Mouse (Mus musculus) liver, adult 2 months (tissue): ENCODE data around the gene Scyl3. TPM values are rescaled to one million over a fixed set of nuclear protein-coding genes. Genes with fewer than 3 reads are reported as not detected.

ENCODE experiments used
- DNase-seq: peaks from one replicate; pipeline ENCODE4 v3.0.0-alpha.2; 2011; ENCODE audit warnings: low read depth, low spot score; ENCODE audit errors: extremely low read depth
- H3K27ac ChIP-seq: fragments of 200-500 bp; replicated peaks from 2 replicates; pipeline ENCODE4 v1.5.1; 2012; ENCODE audit warnings: low read depth, mild to moderate bottlenecking, control low read depth, inconsistent platforms, low read length; ENCODE audit not compliant: insufficient read depth
- H3K27me3 ChIP-seq: fragments of 200-500 bp; 2 replicates; pipeline ENCODE4 v1.6.1; 2012; ENCODE audit warnings: mild to moderate bottlenecking, moderate library complexity, low read length, inconsistent platforms; ENCODE audit not compliant: control insufficient read depth, insufficient read depth
- H3K36me3 ChIP-seq: fragments of 200-500 bp; 2 replicates; pipeline ENCODE4 v1.6.1; 2012; ENCODE audit warnings: low read length, inconsistent platforms; ENCODE audit not compliant: control insufficient read depth, insufficient read depth
- H3K4me1 ChIP-seq: fragments of 200-500 bp; 2 replicates; pipeline ENCODE4 v1.6.1; 2011; ENCODE audit warnings: low read length; ENCODE audit not compliant: control insufficient read depth, insufficient read depth
- H3K4me3 ChIP-seq: fragments of 200-500 bp; 2 replicates; pipeline ENCODE4 v1.5.1; 2011; ENCODE audit warnings: low read depth, mild to moderate bottlenecking, control low read depth, low read length, moderate library complexity; ENCODE audit not compliant: insufficient read depth
- H3K79me2 ChIP-seq: fragments of 200-500 bp; 2 replicates; pipeline ENCODE4 v1.6.1; 2012; ENCODE audit warnings: inconsistent platforms, mild to moderate bottlenecking, low read length, moderate library complexity; ENCODE audit not compliant: control insufficient read depth, insufficient read depth
- H3K9ac ChIP-seq: fragments of 200-500 bp; 2 replicates; pipeline ENCODE4 v1.6.1; 2012; ENCODE audit warnings: low read depth, mild to moderate bottlenecking, control low read depth, inconsistent platforms, low read length
- CTCF ChIP-seq: fragments of 200-500 bp; IDR thresholded peaks from 2 replicates; pipeline ENCODE4 v1.5.1; 2011; ENCODE audit warnings: low read depth, low read length, control low read depth
- POLR2A ChIP-seq: fragments of 200-500 bp; IDR thresholded peaks from 2 replicates; pipeline ENCODE4 v1.6.1; 2011; ENCODE audit warnings: low read length, control low read depth; ENCODE audit not compliant: insufficient read depth; ENCODE audit errors: extremely low read depth
- WGBS: fragments of 180-500 bp; shearing (Covaris S2); methylation state at CpG from one replicate; pipeline ENCODE4 v1.1.7; 2018; 5-methylcytosine and 5-hydroxymethylcytosine counted together
- polyA plus RNA-seq: library from polyadenylated mRNA; depleted of rRNA; stranded (reverse); fragments of >200 nt; gene quantifications from 2 replicates; pipeline ENCODE4 v1.2.3, GENCODE M21; 2012
- total RNA-seq: library from RNA; depleted of rRNA; stranded (reverse); fragments of >200 nt; gene quantifications from 2 replicates; pipeline ENCODE4 v1.2.3, GENCODE M21; 2014

The Scyl3 gene
- total and polyA plus RNA-seq, 2 experiments, result 7.0 to 9.6 TPM

DNA sequence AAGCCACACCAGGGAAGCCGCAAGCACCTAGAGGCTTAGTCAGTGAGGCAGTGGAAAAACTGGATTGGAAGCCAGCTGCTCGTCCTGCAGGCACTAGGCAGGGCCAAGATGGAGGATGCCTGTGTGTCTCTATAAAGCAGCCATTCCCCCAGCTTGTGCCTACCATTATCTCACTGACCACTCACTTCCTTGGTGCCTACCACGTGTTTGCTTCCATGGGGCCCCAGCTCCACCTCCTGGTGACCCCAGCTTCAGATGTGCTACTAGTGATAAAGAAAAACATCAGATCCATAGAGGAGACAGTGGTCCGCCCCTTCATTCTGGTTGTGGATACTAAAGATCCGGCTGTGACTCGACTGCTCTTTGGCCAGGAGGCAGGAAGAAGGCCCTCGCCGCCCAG, 2.9 kb downstream of the Scyl3 start:
- 82% methylated on average over 8 of the region's 8 CpGs for WGBS
- H3K4me1 ChIP-seq, result peaks cover 8% of the 10 kb centered on the region
- H3K36me3 ChIP-seq, result peaks cover 35% of the 10 kb centered on the region
- no peaks in the 10 kb centered on the region for H3K27me3 ChIP-seq
- no peak for TF ChIP-seq CTCF
- no peak for TF ChIP-seq POLR2A
- peak overlapping the region; percentile 76 for H3K27ac ChIP-seq
- H3K79me2 ChIP-seq, result peaks cover 18% of the 10 kb centered on the region
- peak overlapping the region; percentile 67 for H3K9ac ChIP-seq
- no peak for DNase-seq
- no peak overlapping the region for H3K4me3 ChIP-seq

- H3K27me3 ChIP-seq, result no peaks in the 10 kb centered on the region
Measured at GRCm38 (mm10) chr1:163934591-163934990, 5.7 kb downstream of the Scyl3 start.

GRCm38 (mm10) chr1:163942056-163942455, 13.2 kb downstream of the Scyl3 start:
- Histone ChIP-seq H3K36me3 (peaks cover 71% of the 10 kb centered on the region), H3K4me1 (no peaks in the 10 kb centered on the region)

More at GRCm38 (mm10) chr1:163934591-163934990, 5.7 kb downstream of the Scyl3 start:
- Histone ChIP-seq H3K27ac (no peak overlapping the region), H3K4me1 (peaks cover 8% of the 10 kb centered on the region), H3K79me2 (peaks cover 18% of the 10 kb centered on the region), H3K36me3 (peaks cover 55% of the 10 kb centered on the region), H3K4me3 (no peak overlapping the region), H3K9ac (no peak overlapping the region)
- no peak for DNase-seq
- no peak for TF ChIP-seq CTCF
- no peak for TF ChIP-seq POLR2A
- 91% methylated on average over 2 of the region's 2 CpGs for WGBS

GRCm38 (mm10) chr1:163953396-163953795, 24.5 kb downstream of the Scyl3 start:
- no peaks in the 10 kb centered on the region for H3K4me1 ChIP-seq
- H3K4me3 ChIP-seq, result no peak overlapping the region
- H3K27me3 ChIP-seq, result no peaks in the 10 kb centered on the region
- no peak overlapping the region for H3K9ac ChIP-seq
- WGBS, result 52% methylated on average over 2 of the region's 2 CpGs
- DNase-seq, result peak; percentile 32
- H3K79me2 ChIP-seq, result no peaks in the 10 kb centered on the region
- no peak for TF ChIP-seq CTCF
- no peak for TF ChIP-seq POLR2A
- H3K36me3 ChIP-seq, result peaks cover 62% of the 10 kb centered on the region
- H3K27ac ChIP-seq, result no peak overlapping the region

More at GRCm38 (mm10) chr1:163942056-163942455, 13.2 kb downstream of the Scyl3 start:
- Histone ChIP-seq H3K27me3 (no peaks in the 10 kb centered on the region), H3K79me2 (no peaks in the 10 kb centered on the region), H3K9ac (no peak overlapping the region), H3K4me3 (no peak overlapping the region), H3K27ac (no peak overlapping the region)
- DNase-seq, result no peak
- TF ChIP-seq CTCF, result no peak
- no peak for TF ChIP-seq POLR2A
- 83% methylated on average over 6 of the region's 6 CpGs for WGBS

GRCm38 (mm10) chr1:163958036-163958435, 29.1 kb downstream of the Scyl3 start:
- H3K27me3 ChIP-seq, result no peaks in the 10 kb centered on the region
- TF ChIP-seq CTCF (no peak), POLR2A (no peak)
- WGBS, result 89% methylated on average over 3 of the region's 3 CpGs
- H3K36me3 ChIP-seq, result peaks cover 22% of the 10 kb centered on the region
- no peaks in the 10 kb centered on the region for H3K79me2 ChIP-seq
- no peak overlapping the region for H3K27ac ChIP-seq
- no peak overlapping the region for H3K4me3 ChIP-seq
- DNase-seq, result no peak
- no peak overlapping the region for H3K9ac ChIP-seq
- H3K4me1 ChIP-seq, result no peaks in the 10 kb centered on the region

DNA sequence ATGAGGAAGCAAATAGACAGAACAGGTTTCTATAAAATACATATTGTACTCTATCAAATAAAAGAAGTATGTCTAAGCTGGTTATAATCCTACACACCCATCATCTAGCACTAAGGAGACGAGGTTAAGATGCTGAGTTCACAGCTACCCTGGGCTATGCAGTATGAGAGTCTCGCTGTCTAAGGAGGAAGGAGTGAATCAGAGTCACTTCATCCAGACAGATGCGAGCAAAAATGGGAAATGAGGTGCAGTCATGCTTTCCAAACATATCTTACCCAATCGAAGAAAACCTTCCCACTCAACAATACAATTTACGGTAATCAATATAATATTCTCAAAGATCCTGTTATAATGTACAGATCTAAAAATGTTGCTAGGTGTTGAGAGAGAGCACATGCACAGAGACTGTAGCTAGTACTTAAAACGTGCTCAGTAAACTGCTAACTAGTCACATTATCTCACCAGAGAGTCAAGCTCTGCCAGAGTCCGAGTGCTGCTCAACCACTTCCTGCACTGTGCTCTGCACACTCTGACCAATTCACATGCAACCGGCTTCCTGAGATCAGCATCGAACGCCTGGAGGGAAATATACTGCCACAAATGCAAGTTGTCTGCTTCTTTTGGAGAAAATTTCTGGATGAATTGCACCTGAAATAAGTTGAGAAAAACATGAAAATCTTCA, 35.2 kb downstream of the Scyl3 start:
- H3K9ac ChIP-seq, result no peak overlapping the region
- TF ChIP-seq CTCF, result no peak
- TF ChIP-seq POLR2A, result no peak
- no peaks in the 10 kb centered on the region for H3K4me1 ChIP-seq
- no peak for DNase-seq
- no peaks in the 10 kb centered on the region for H3K27me3 ChIP-seq
- H3K4me3 ChIP-seq, result no peak overlapping the region
- H3K36me3 ChIP-seq, result no peaks in the 10 kb centered on the region
- no peak overlapping the region for H3K27ac ChIP-seq
- no peaks in the 10 kb centered on the region for H3K79me2 ChIP-seq
- WGBS, result 84% methylated on average over 10 of the region's 10 CpGs
